Mouse (Mus musculus) heart, embryonic 13.5 days (tissue): Measurements from ENCODE around the gene Cfap74. TPM values are rescaled to one million over a fixed set of nuclear protein-coding genes. Genes with fewer than 3 reads are reported as not detected.
"Not testable (repeated sequence)": the region's sequence is repeated elsewhere in the genome, so short reads cannot be mapped to it uniquely, and the experiment has no call there.

ENCODE experiments used
- ATAC-seq: fragments of 200-750 bp; cut with Nextera tagmentation; 2 replicates; pipeline ENCODE4 v1.8.0; 2017; ENCODE audit warnings: moderate TSS enrichment; ENCODE audit not compliant: insufficient number of reproducible peaks, low FRiP score, low TSS enrichment; ENCODE audit errors: extremely low read depth
- H3K27ac ChIP-seq: fragments of 300-500 bp; sonication (generic); replicated peaks from 2 replicates; pipeline ENCODE4 v1.5.1; 2015; ENCODE audit warnings: moderate library complexity, mild to moderate bottlenecking, inconsistent platforms
- H3K27me3 ChIP-seq: fragments of 300-500 bp; sonication (generic); replicated peaks from 2 replicates; pipeline ENCODE4 v1.6.1; 2015; ENCODE audit warnings: mild to moderate bottlenecking, inconsistent platforms
- H3K36me3 ChIP-seq: fragments of 300-500 bp; sonication (generic); 2 replicates; pipeline ENCODE4 v1.6.1; 2015; ENCODE audit warnings: mild to moderate bottlenecking, inconsistent platforms
- H3K4me1 ChIP-seq: fragments of 300-500 bp; sonication (generic); 2 replicates; pipeline ENCODE4 v1.6.1; 2015; ENCODE audit warnings: inconsistent platforms
- H3K4me2 ChIP-seq: fragments of 300-500 bp; sonication (generic); 2 replicates; pipeline ENCODE4 v1.6.1; 2015; ENCODE audit warnings: inconsistent platforms, mild to moderate bottlenecking, moderate library complexity
- H3K4me3 ChIP-seq: fragments of 300-500 bp; sonication (generic); 2 replicates; pipeline ENCODE4 v1.5.1; 2015; ENCODE audit warnings: moderate library complexity, mild to moderate bottlenecking, inconsistent platforms
- H3K9ac ChIP-seq: fragments of 300-500 bp; sonication (generic); 2 replicates; pipeline ENCODE4 v1.6.1; 2015; ENCODE audit warnings: inconsistent platforms, mild to moderate bottlenecking, moderate library complexity
- H3K9me3 ChIP-seq: fragments of 300-500 bp; sonication (generic); 2 replicates; pipeline ENCODE4 v1.6.1; 2016; ENCODE audit warnings: inconsistent platforms
- WGBS: fragments of 180-500 bp; shearing (Covaris S2); methylation state at CpG from one replicate; pipeline ENCODE4 v1.1.7; 2015; ENCODE audit warnings: mixed read lengths; 5-methylcytosine and 5-hydroxymethylcytosine counted together
- polyA plus RNA-seq: library from polyadenylated mRNA; unstranded; fragments of >200 nt; fragmentation: Nextera tagmentation; extraction: Ambion mirVana; gene quantifications from 2 replicates; pipeline ENCODE4 v1.2.1, GENCODE M21; 2015

Gene Cfap74
- polyA plus RNA-seq, 1 experiment from 2014 or later: 1.3 TPM

DNA sequence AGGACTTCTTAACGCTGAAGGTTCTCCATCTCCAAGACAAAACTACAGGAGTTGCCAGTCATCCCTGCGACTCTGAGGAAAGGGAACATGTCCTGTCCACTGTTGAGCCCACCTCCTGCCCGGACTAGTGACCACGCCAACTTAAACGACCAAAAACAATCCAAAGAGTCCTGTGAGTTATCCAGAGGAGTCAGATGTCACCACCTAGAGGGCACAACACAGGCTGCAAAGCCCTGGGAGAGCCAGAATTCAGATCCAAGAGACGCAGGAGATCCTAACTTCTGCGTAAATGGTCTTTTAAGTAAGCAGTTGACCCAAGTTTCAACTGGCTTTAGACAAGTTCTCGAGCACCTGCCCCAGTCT, 314 bp upstream of the Cfap74 start:
- WGBS: 1% methylated on average over 8 of the region's 8 CpGs
- no peaks in the 10 kb centered on the region for H3K9me3 ChIP-seq
- H3K4me2 ChIP-seq: peak overlapping the region; percentile 86
- peaks cover 12% of the 10 kb centered on the region for H3K4me1 ChIP-seq
- no peaks in the 10 kb centered on the region for H3K36me3 ChIP-seq
- H3K4me3 ChIP-seq: peak overlapping the region; percentile 58
- H3K27me3 ChIP-seq: 0 out of 2 replicates have a peak, but pooled peaks cover 5% of the 10 kb centered on the region
- no peak overlapping the region for H3K27ac ChIP-seq
- no peak for ATAC-seq
- peak overlapping the region; percentile 64 for H3K9ac ChIP-seq

DNA sequence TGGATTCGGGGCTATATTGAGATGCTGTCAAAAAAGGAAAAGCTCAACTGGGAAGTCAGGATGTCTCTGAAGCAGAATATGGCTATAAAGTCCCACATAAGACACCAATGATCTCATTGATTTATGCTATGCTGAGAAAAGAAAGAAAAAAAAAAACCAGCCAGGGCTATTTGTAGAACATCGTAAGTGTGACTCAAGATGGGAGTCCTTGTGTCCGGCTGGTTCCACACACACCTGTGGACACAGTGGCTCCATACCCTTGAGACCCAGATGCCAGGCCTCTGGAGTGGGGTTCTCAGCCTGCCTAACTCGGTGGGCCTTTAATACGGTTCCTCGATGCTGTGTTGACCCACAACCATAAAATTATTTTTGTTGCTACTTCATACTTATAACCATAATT, 3.1 kb downstream of the Cfap74 start:
- peaks cover 12% of the 10 kb centered on the region for H3K4me1 ChIP-seq
- no peaks in the 10 kb centered on the region for H3K36me3 ChIP-seq
- H3K4me3 ChIP-seq: no peak overlapping the region
- no peak overlapping the region for H3K27ac ChIP-seq
- 85% methylated on average over 6 of the region's 6 CpGs for WGBS
- ATAC-seq: no peak
- no peaks in the 10 kb centered on the region for H3K9me3 ChIP-seq
- H3K9ac ChIP-seq: no peak overlapping the region
- 0 out of 2 replicates have a peak, but pooled peaks cover 3% of the 10 kb centered on the region for H3K27me3 ChIP-seq
- H3K4me2 ChIP-seq: no peak overlapping the region

DNA sequence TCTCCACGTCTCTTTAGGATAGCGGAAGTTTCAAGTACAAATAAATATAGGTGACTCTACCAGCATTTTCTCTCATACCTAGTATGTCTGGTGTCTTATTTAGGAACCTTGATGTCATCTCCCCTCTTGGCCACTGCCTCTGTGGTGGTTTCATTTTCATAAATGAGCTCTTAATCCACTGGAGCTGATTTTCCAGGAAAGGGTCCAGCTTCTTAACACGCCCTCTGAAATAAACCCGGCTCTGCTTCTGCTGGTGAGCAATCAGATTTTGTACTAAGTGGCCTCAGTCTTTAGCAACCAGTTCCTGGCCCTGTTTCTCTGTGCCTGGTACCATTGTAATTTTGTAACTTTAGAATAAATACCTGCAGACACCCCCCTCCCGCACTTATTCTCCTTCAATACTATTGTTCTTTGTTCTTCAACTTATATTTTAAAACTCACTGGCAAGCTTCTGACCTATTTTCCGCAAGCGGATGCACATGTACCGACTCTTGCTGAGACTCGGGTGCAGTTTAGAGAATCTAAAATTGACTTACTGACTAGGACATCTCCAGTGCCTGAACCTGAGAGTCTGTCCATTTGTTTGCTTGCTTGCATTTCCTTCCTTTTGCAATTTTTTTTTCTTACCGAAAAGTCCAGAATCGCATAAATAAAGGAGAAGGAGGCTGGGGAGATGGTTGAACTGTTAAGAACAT, 4.8 kb downstream of the Cfap74 start:
- no peak overlapping the region for H3K4me3 ChIP-seq
- H3K27ac ChIP-seq: no peak overlapping the region
- no peak for ATAC-seq
- H3K27me3 ChIP-seq: no peaks in the 10 kb centered on the region
- H3K9me3 ChIP-seq: no peaks in the 10 kb centered on the region
- no peak overlapping the region for H3K9ac ChIP-seq
- peaks cover 8% of the 10 kb centered on the region; the same call in 1 of the 2 replicates for H3K4me1 ChIP-seq
- H3K36me3 ChIP-seq: no peaks in the 10 kb centered on the region
- no peak overlapping the region for H3K4me2 ChIP-seq
- 74% methylated on average over 11 of the region's 11 CpGs for WGBS

DNA sequence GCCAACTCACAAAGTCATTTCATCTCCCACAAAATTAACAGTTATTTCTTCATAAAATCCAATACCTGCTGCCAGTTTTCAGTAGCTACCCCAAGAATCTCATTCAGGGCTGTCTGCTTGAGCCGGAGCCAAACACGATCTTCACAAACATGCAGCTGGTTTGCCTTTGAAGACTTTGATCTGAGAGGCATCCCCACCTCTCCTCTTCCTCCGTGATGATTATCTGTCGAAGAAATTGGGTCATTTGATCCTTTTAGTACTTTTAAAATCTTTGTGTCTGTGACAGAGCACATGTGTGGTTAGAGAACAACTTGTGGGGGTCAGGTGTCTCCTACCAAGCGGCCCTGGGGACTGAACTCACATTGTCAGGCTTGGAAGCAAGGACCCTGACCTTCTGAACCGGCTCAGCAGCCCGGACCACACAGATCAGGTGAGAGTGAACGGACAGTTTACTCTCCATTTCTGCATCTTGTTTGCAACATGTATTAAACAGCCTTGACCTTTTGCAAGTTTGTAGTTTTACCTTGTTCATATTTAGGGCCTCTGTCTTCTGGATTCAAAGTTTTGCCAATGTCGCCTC, 5.8 kb downstream of the Cfap74 start:
- WGBS: 69% methylated on average over 9 of the region's 9 CpGs
- no peaks in the 10 kb centered on the region for H3K4me1 ChIP-seq
- no peak overlapping the region for H3K9ac ChIP-seq
- H3K9me3 ChIP-seq: no peaks in the 10 kb centered on the region
- H3K27me3 ChIP-seq: no peaks in the 10 kb centered on the region
- no peak for ATAC-seq
- no peak overlapping the region for H3K4me2 ChIP-seq
- H3K27ac ChIP-seq: no peak overlapping the region
- no peak overlapping the region for H3K4me3 ChIP-seq
- H3K36me3 ChIP-seq: no peaks in the 10 kb centered on the region

DNA sequence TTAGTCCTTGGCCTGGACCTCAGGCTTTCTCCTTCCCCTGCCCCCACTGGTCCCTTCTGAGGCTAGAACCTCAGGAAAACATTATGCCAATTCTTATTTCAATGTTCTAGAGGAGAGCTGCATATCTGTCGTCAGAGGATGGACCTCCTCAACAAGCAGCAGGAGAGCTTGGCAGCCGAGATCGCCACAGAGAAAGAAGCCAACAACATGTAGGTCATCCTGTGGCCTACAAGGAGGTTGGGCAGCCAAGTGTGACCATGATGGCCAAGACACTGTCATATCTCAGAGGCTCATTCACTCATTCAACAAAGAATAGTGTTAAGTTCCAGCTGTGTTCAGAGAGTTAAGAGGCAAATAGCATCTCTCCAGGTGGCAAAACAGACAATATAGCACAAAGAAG, 11.1 kb downstream of the Cfap74 start:
- 81% methylated on average over 3 of the region's 3 CpGs for WGBS
- no peak overlapping the region for H3K27ac ChIP-seq
- no peak overlapping the region for H3K4me3 ChIP-seq
- ATAC-seq: no peak
- H3K9me3 ChIP-seq: no peaks in the 10 kb centered on the region
- no peaks in the 10 kb centered on the region; the same call in 1 of the 2 replicates for H3K27me3 ChIP-seq
- H3K4me1 ChIP-seq: no peaks in the 10 kb centered on the region
- H3K4me2 ChIP-seq: no peak overlapping the region
- H3K9ac ChIP-seq: no peak overlapping the region
- H3K36me3 ChIP-seq: no peaks in the 10 kb centered on the region

DNA sequence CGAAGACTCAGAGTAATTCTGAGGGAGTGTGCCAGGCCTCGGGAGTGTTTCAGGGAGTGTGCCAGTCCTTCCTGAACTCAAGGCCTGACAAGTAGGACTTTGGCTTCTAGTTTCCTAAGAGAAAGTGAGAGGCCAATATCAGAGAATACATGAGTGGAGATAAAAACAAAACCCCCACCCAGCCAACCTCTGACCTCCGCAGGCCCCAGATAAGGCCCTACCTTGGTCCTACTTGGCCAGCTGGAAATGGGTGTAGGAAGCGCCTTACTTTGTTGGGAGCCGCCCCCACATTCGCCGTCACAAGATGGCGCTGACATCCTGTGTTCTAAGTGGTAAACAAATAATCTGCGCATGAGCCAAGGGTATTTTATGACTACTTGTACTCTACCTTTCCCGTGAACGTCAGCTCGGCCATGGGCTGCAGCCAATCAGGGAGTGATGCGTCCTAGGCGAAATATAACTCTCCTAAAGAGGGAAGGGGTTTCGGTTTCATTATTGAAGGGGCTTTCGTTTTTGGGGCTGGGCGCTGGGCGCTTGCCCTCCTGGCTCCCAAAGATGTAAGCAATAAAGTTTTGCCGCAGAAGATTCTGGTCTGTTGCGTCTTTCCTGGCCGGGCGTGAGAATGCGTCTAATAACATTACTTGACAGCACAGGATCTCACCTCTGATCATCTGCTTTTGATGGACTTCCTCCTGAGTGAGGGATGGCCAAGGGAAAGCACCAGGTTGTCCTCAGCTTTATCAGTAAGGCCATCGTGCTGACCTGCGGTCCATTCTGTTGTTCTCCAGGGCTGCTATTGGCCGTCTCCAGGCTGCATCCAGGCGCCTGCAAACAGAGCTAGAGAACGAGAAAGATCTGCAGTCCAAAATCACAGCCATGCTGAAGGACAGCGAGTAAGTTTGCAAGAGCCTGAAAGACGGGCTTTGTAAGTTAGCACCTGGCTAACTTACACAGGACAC, 12.7 kb downstream of the Cfap74 start:
- not testable (repeated sequence) for H3K9me3 ChIP-seq, H3K4me3 ChIP-seq, H3K9ac ChIP-seq, H3K27ac ChIP-seq, H3K36me3 ChIP-seq, H3K27me3 ChIP-seq, ATAC-seq, H3K4me1 ChIP-seq, H3K4me2 ChIP-seq
- WGBS: 76% methylated on average over 21 of the region's 30 CpGs

DNA sequence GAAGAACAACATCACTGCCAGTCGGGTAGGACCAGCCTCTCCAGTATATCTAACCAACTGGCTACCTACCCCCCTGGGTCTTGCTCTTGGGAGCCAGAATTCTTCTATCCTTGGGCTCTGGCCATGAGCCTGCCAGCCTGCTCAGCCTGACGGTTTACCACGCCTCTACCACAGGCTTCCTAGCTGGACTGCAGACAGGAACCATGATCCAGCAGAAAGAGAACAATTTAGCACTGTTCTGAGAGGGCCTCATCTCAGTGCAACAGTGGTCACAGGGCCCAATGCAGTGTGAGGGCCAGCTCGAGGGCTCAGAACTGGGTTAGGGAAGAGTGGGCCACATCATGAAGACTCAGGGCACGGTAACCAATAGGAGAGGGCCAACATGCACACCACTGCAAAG, 15.0 kb downstream of the Cfap74 start:
- Histone ChIP-seq H3K9ac (no peak overlapping the region), H3K27ac (no peak overlapping the region), H3K36me3 (no peaks in the 10 kb centered on the region), H3K27me3 (no peaks in the 10 kb centered on the region; the same call in 1 of the 2 replicates), H3K4me3 (no peak overlapping the region), H3K4me2 (no peak overlapping the region), H3K9me3 (no peaks in the 10 kb centered on the region), H3K4me1 (no peaks in the 10 kb centered on the region)
- WGBS: 71% methylated on average over 5 of the region's 5 CpGs
- ATAC-seq: no peak

DNA sequence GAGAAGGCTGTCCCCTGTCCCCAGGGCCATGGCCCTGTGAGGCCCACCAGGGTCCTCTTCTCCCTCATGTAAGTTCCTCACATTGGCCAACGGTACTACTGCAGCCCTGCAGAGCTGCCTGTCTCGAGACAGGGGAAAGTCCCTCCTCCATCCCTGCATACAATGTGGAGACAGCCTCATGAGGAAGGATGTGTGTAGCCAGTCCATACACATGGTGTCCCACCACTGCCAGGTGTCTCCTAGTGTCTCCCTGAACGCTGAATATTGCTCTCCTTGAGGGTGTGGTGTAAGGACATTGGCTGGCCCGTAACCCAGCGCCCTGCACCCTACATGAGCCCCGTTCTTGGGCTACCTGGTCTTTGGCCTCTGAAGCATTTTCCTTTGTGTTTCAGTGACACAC, 17.3 kb downstream of the Cfap74 start:
- 73% methylated on average over 6 of the region's 6 CpGs for WGBS
- Histone ChIP-seq H3K27me3 (no peaks in the 10 kb centered on the region; the same call in 1 of the 2 replicates), H3K9ac (no peak overlapping the region), H3K27ac (no peak overlapping the region), H3K4me1 (no peaks in the 10 kb centered on the region), H3K36me3 (no peaks in the 10 kb centered on the region), H3K9me3 (no peaks in the 10 kb centered on the region), H3K4me3 (no peak overlapping the region), H3K4me2 (no peak overlapping the region)
- no peak for ATAC-seq

DNA sequence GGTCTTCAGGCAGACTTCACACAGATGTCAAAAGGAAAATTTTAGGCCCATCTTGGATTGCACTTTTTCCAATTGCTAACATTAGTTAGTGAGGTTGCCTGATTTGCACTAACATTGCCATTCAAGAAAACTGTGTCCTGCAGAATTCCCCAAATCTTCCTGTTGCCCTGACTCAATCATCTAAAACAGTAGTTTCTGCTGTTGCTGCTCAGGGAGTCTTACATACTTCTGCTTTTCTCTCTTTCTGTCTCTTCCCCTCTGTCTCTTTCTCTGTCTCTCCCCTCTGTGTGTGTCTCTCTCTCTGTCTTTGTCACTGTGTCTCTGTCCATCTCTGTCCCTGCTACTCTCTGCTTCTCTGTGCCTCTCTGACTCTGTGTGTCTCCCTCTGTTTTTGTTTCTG, 19.5 kb downstream of the Cfap74 start:
- Histone ChIP-seq H3K27ac (no peak overlapping the region), H3K9ac (no peak overlapping the region), H3K36me3 (no peaks in the 10 kb centered on the region), H3K4me1 (no peaks in the 10 kb centered on the region), H3K9me3 (no peaks in the 10 kb centered on the region), H3K4me2 (no peak overlapping the region), H3K4me3 (no peak overlapping the region), H3K27me3 (no peaks in the 10 kb centered on the region; the same call in 1 of the 2 replicates)
- ATAC-seq: no peak

DNA sequence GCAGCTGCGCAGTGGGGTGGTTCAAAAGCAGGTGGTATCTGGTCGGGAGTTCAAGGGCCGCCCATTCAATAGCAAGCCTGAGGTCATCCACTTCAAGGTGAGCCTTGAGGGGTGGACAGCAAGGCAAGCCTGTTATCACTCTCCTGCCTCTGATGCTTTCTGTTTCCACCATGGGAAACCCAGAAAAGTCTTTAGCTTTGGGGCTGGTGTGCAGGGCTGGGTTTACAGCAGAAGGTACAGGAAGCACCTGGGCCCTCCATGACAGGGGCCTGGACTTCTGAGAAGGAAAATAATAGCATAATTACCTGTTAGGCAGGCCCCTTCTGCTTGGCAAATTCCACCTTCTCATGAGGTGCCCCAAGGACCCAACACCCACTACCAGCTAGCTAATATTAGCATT, 20.2 kb downstream of the Cfap74 start:
- no peak overlapping the region for H3K4me3 ChIP-seq
- no peaks in the 10 kb centered on the region for H3K9me3 ChIP-seq
- H3K27me3 ChIP-seq: no peaks in the 10 kb centered on the region
- no peak overlapping the region for H3K27ac ChIP-seq
- H3K9ac ChIP-seq: no peak overlapping the region
- 72% methylated on average over 3 of the region's 3 CpGs for WGBS
- H3K4me2 ChIP-seq: no peak overlapping the region
- H3K4me1 ChIP-seq: no peaks in the 10 kb centered on the region
- no peak for ATAC-seq
- no peaks in the 10 kb centered on the region for H3K36me3 ChIP-seq

DNA sequence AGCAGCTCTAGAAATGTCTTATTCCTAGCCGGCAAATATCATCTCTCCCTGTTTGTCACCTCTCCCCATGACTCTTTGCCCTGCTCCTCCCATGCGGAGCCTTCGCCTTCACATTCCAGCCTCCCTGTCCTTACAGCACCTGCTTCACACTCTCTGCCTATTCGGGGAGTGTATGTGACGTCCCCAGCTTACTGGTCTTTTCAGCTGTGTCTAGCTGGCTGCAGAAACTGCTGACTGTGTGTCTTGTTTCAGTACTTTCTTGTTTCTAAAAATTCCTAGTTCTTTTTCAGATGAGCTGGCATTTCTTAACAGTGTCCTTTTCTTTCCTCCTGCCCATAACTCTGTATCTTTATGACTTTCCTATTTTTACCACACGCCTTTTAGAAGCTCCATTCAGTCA, 23.4 kb downstream of the Cfap74 start:
- Histone ChIP-seq H3K9me3 (no peaks in the 10 kb centered on the region), H3K4me3 (no peak overlapping the region), H3K4me1 (no peaks in the 10 kb centered on the region), H3K27me3 (no peaks in the 10 kb centered on the region; the same call in 1 of the 2 replicates), H3K9ac (no peak overlapping the region), H3K27ac (no peak overlapping the region), H3K4me2 (no peak overlapping the region), H3K36me3 (no peaks in the 10 kb centered on the region)
- ATAC-seq: no peak
- 62% methylated on average over 6 of the region's 6 CpGs for WGBS
